Mouse (Mus musculus): ENCODE results near the gene Trio.

Trio gene

GRCm38 (mm10) chr15:27882898-27883297, 142.8 kb downstream of the Trio start:
- no peak for DNase-seq (ENCODE audit: low read depth, low spot score)

GRCm38 (mm10) chr15:27877831-27878230, 147.8 kb downstream of the Trio start:
- no peak for DNase-seq (ENCODE audit: low read depth, low spot score)

- DNase-seq (ENCODE audit: low read depth, low spot score) = no peak
Measured at GRCm38 (mm10) chr15:27876327-27876726, 149.3 kb downstream of the Trio start.

GRCm38 (mm10) chr15:27875753-27876152, 149.9 kb downstream of the Trio start:
- DNase-seq (ENCODE audit: low read depth, low spot score) = no peak

GRCm38 (mm10) chr15:27873747-27874320, 151.8 kb downstream of the Trio start:
- no peak for DNase-seq (ENCODE audit: low read depth, low spot score)

- no peak for DNase-seq (ENCODE audit: low read depth, low spot score)
Measured at GRCm38 (mm10) chr15:27872286-27872685, 153.4 kb downstream of the Trio start.

GRCm38 (mm10) chr15:27871708-27872107, 153.9 kb downstream of the Trio start:
- DNase-seq (ENCODE audit: low read depth, low spot score) = no peak

- no peak for DNase-seq (ENCODE audit: low read depth, low spot score)
Measured at GRCm38 (mm10) chr15:27871260-27871659, 154.4 kb downstream of the Trio start.

- DNase-seq (ENCODE audit: low read depth, low spot score) = no peak
Measured at GRCm38 (mm10) chr15:27869001-27869400, 156.6 kb downstream of the Trio start.

GRCm38 (mm10) chr15:27867831-27868230, 157.8 kb downstream of the Trio start:
- DNase-seq (ENCODE audit: low read depth, low spot score) = no peak

GRCm38 (mm10) chr15:27866471-27866870, 159.2 kb downstream of the Trio start:
- no peak for DNase-seq (ENCODE audit: low read depth, low spot score)

- no peak for DNase-seq (ENCODE audit: low read depth, low spot score)
Measured at GRCm38 (mm10) chr15:27866053-27866452, 159.6 kb downstream of the Trio start.

- DNase-seq (ENCODE audit: low read depth, low spot score) = no peak
Measured at GRCm38 (mm10) chr15:27864397-27864796, 161.3 kb downstream of the Trio start.

- no peak for DNase-seq (ENCODE audit: low read depth, low spot score)
Measured at GRCm38 (mm10) chr15:27862949-27863348, 162.7 kb downstream of the Trio start.

GRCm38 (mm10) chr15:27860439-27860838, 165.2 kb downstream of the Trio start:
- no peak for DNase-seq (ENCODE audit: low read depth, low spot score)

- DNase-seq (ENCODE audit: low read depth, low spot score) = no peak
Measured at GRCm38 (mm10) chr15:27859590-27859989, 166.1 kb downstream of the Trio start.

- no peak for DNase-seq (ENCODE audit: low read depth, low spot score)
Measured at GRCm38 (mm10) chr15:27859115-27859514, 166.5 kb downstream of the Trio start.

- DNase-seq (ENCODE audit: low read depth, low spot score) = no peak
Measured at GRCm38 (mm10) chr15:27858179-27858819, 167.3 kb downstream of the Trio start.

GRCm38 (mm10) chr15:27857242-27857641, 168.4 kb downstream of the Trio start:
- DNase-seq (ENCODE audit: low read depth, low spot score) = no peak

GRCm38 (mm10) chr15:27856050-27856787, 169.4 kb downstream of the Trio start:
- DNase-seq (ENCODE audit: low read depth, low spot score) = no peak

GRCm38 (mm10) chr15:27851312-27851711, 174.3 kb downstream of the Trio start:
- DNase-seq (ENCODE audit: low read depth, low spot score) = no peak

- DNase-seq (ENCODE audit: low read depth, low spot score) = peak; percentile 30
Measured at GRCm38 (mm10) chr15:27850904-27851303, 174.7 kb downstream of the Trio start.

GRCm38 (mm10) chr15:27849910-27850309, 175.7 kb downstream of the Trio start:
- no peak for DNase-seq (ENCODE audit: low read depth, low spot score)

Data from retina, postnatal 7 days (tissue).